In genomic region chr10:98913610-98913960, GRCm38 (mm10) we compare ENCODE assay signal across 8 mouse cellular contexts. TPM values are rescaled to one million over a fixed set of nuclear protein-coding genes. Genes with fewer than 3 reads are reported as not detected.
A peak's percentile ranks its signal among the peaks of the same experiment; 100 is the strongest.
DNase-seq lines count a peak whose midpoint lies in the region; ATAC-seq and TF ChIP-seq lines count a peak whose summit lies in the region.

No protein-coding gene starts in this region.

- no peaks in the 10 kb centered on the region for H3K36me3 ChIP-seq in heart, embryonic 13.5 days
- no peaks in the 10 kb centered on the region for H3K36me3 ChIP-seq in CH12.LX (replicated peaks in 1 of 2; ENCODE audit: control insufficient read depth in 1 of 2, insufficient read depth in 1 of 2, low read length in 1 of 2)
- no peaks in the 10 kb centered on the region for H3K36me3 ChIP-seq in forebrain, embryonic 13.5 days (ENCODE audit: poor library complexity, severe bottlenecking)
- no peaks in the 10 kb centered on the region for H3K36me3 ChIP-seq in liver, embryonic 15.5 days (replicated peaks)

- ATAC-seq in heart, embryonic 13.5 days (ENCODE audit: extremely low read depth, insufficient number of reproducible peaks, low FRiP score, low TSS enrichment), result no peak
- no peak for ATAC-seq in forebrain, embryonic 13.5 days
- ATAC-seq in liver, embryonic 15.5 days (ENCODE audit: insufficient read depth), result no peak; the same call in 1 of the 2 replicates

- H3K9ac ChIP-seq in heart, embryonic 13.5 days, result peak overlapping the region; percentile 90
- H3K9ac ChIP-seq in CH12.LX (ENCODE audit: insufficient read depth, low read depth), result peak overlapping the region; percentile 91
- peak overlapping the region; percentile 65 for H3K9ac ChIP-seq in forebrain, embryonic 13.5 days
- H3K9ac ChIP-seq in liver, embryonic 15.5 days, result peak overlapping the region; percentile 97

- H3K9me3 ChIP-seq in heart, embryonic 13.5 days, result no peaks in the 10 kb centered on the region
- no peaks in the 10 kb centered on the region for H3K9me3 ChIP-seq in CH12.LX (replicated peaks; ENCODE audit: low read length)
- no peaks in the 10 kb centered on the region for H3K9me3 ChIP-seq in forebrain, embryonic 13.5 days (replicated peaks)
- no peaks in the 10 kb centered on the region for H3K9me3 ChIP-seq in liver, embryonic 15.5 days (replicated peaks)

- TF ChIP-seq RAD21 in CH12.LX (IDR thresholded peaks at IDR 0.05; ENCODE audit: low read depth, low read length), result no peak

- peak overlapping the region; percentile 71 for H3K4me2 ChIP-seq in heart, embryonic 13.5 days
- H3K4me2 ChIP-seq in CH12.LX (ENCODE audit: insufficient read depth, low read depth, poor library complexity, severe bottlenecking), result peak overlapping the region; percentile 19; the same call in 1 of the 2 replicates
- H3K4me2 ChIP-seq in forebrain, embryonic 13.5 days, result peak overlapping the region; percentile 75
- H3K4me2 ChIP-seq in liver, embryonic 15.5 days, result peak overlapping the region; percentile 97

- peaks cover 27% of the 10 kb centered on the region for H3K79me2 ChIP-seq in CH12.LX (replicated peaks; ENCODE audit: control insufficient read depth, extremely low read depth, insufficient read depth, poor library complexity, severe bottlenecking)

- WGBS in heart, embryonic 13.5 days, result under 1% methylated on average over 18 of the region's 19 CpGs
- WGBS in forebrain, embryonic 13.5 days, result 0% methylated on average over 18 of the region's 19 CpGs
- WGBS in liver, embryonic 15.5 days (ENCODE audit: insufficient replicate concordance), result 1% methylated on average over 19 of the region's 19 CpGs

- H3K27ac ChIP-seq in heart, embryonic 13.5 days (replicated peaks), result peak overlapping the region; percentile 100
- H3K27ac ChIP-seq in CH12.LX (ENCODE audit: insufficient read depth, low read depth), result peak overlapping the region; percentile 90
- peak overlapping the region; percentile 59; the same call in 1 of the 2 replicates for H3K27ac ChIP-seq in forebrain, embryonic 13.5 days
- peak overlapping the region; percentile 98 for H3K27ac ChIP-seq in liver, embryonic 15.5 days (replicated peaks)

- no peak for DNase-seq in heart, postnatal 25 days (ENCODE audit: low spot score)
- DNase-seq in CH12.LX (ENCODE audit: extremely low read depth), result no peak
- DNase-seq in cerebellum, adult 18-20 months, result no peak
- no peak for DNase-seq in ovary, postnatal 36 days (ENCODE audit: low spot score)
- no peak for DNase-seq in frontal cortex, adult 2 months (ENCODE audit: extremely low spot score in 1 of 2, low spot score in 1 of 2)

- intact Hi-C loops in heart, postnatal 25 days (cut with DNase I), result loop anchor here (2.0 to 5.0 kb wide), 5 partner anchors 59 to 421 kb away; partner anchors contain the start of genes Galnt4 and Poc1b

- no peaks in the 10 kb centered on the region for H3K27me3 ChIP-seq in heart, embryonic 13.5 days (replicated peaks)
- no peaks in the 10 kb centered on the region for H3K27me3 ChIP-seq in CH12.LX (replicated peaks)
- H3K27me3 ChIP-seq in forebrain, embryonic 13.5 days, result no peaks in the 10 kb centered on the region
- H3K27me3 ChIP-seq in liver, embryonic 15.5 days, result no peaks in the 10 kb centered on the region

- peaks cover 24% of the 10 kb centered on the region for H3K4me1 ChIP-seq in heart, embryonic 13.5 days
- peaks cover 2 to 15% of the 10 kb centered on the region in 2 experiments; a peak in 3 of 4 replicates for H3K4me1 ChIP-seq in CH12.LX (ENCODE audit: control insufficient read depth in 1 of 2, insufficient read depth in 2 of 2)
- H3K4me1 ChIP-seq in forebrain, embryonic 13.5 days, result peaks cover 12% of the 10 kb centered on the region
- H3K4me1 ChIP-seq in liver, embryonic 15.5 days (replicated peaks), result peaks cover 29% of the 10 kb centered on the region

- TF ChIP-seq EP300 in CH12.LX (IDR thresholded peaks at IDR 0.05; ENCODE audit: low read length), result no peak

- no peak for TF ChIP-seq POLR2A in CH12.LX (IDR thresholded peaks at IDR 0.05; ENCODE audit: low read depth, low read length)

- H3K4me3 ChIP-seq in heart, embryonic 13.5 days, result peak overlapping the region; percentile 98
- H3K4me3 ChIP-seq in CH12.LX (replicated peaks in 1 of 3; ENCODE audit: low read depth in 2 of 3, low read length in 2 of 3, poor library complexity in 1 of 3), result peak overlapping the region; percentile 63 to 97 (median 76)
- H3K4me3 ChIP-seq in forebrain, embryonic 13.5 days, result peak overlapping the region; percentile 90
- H3K4me3 ChIP-seq in liver, embryonic 15.5 days (replicated peaks), result peak overlapping the region; percentile 99

- no peak for TF ChIP-seq CTCF in CH12.LX (conservative IDR thresholded peaks at IDR 0.05 in 1 of 2, IDR thresholded peaks at IDR 0.05 in 1 of 2; ENCODE audit: low read depth in 2 of 2, low read length in 2 of 2)

- dilution Hi-C loops in CH12.LX (cut with MboI; ENCODE audit: extremely low pct_ligation_motif_present, extremely low pct_unique_long_range_greater_than_20kb, low sequenced_read_pairs), result no loop called here

- in situ Hi-C loops in CH12.LX (cut with MboI; ENCODE audit: low pct_ligation_motif_present, low pct_unique_long_range_greater_than_20kb, low sequenced_read_pairs), result loop anchor here (5.0 to 25.0 kb wide), 2 partner anchors 71 to 174 kb away; no protein-coding TSS in a partner anchor

TF ChIP-seq in CH12.LX, 34 proteins besides CTCF, POLR2A, EP300 and RAD21:
- TF ChIP-seq POLR2AphosphoS2 (IDR thresholded peaks at IDR 0.05; ENCODE audit: low read depth, low read length) (no peak), CHD2 (IDR thresholded peaks at IDR 0.05; ENCODE audit: low read length) (no peak), ZNF384 (IDR thresholded peaks at IDR 0.05; ENCODE audit: low read depth, low read length) (peak; percentile 94), RCOR1 (conservative IDR thresholded peaks at IDR 0.05; ENCODE audit: low read depth, low read length) (no peak), E2F4 (IDR thresholded peaks at IDR 0.05; ENCODE audit: insufficient replicate concordance, low read depth, low read length) (no peak), JUN (IDR thresholded peaks at IDR 0.05; ENCODE audit: insufficient read depth, low read depth, low read length) (no peak), MYC (IDR thresholded peaks at IDR 0.05; ENCODE audit: low read depth, low read length) (no peak)

RNA-seq across cellular contexts. Expression of gene Atp2b1, which starts 0.6 kb away (rescaled TPM):
- polyA plus RNA-seq in heart, embryonic 13.5 days (2015; fragmentation: Nextera tagmentation; extraction: Ambion mirVana), result 82.8 and 91.1 TPM in 2 replicates
- total RNA-seq in heart, postnatal 25 days (2021), result 10 to 100 TPM; 67.8 to 71.3 TPM
- total RNA-seq in CH12.LX (2012; rRNA removed) (29.8 and 31.7 TPM in 2 replicates), CH12.LX (2014; rRNA removed) (21.2 and 25.0 TPM in 2 replicates)
- 41.7 and 49.7 TPM in 2 replicates for polyA plus RNA-seq in CH12.LX (2012; ENCODE audit: insufficient read length, low read depth)
- polyA plus RNA-seq in forebrain, embryonic 13.5 days (2015; fragmentation: Nextera tagmentation; extraction: Ambion mirVana), result 103 and 112 TPM in 2 replicates
- 30.9 and 33.3 TPM in 2 replicates for polyA plus RNA-seq in liver, embryonic 15.5 days (2015; fragmentation: Nextera tagmentation; extraction: Ambion mirVana)
- polyA plus RNA-seq in frontal cortex, adult 2 months (2012; rRNA removed), result 352 and 359 TPM in 2 replicates

Comparison
In these comparisons a context has a peak if more than half of its experiments do, and no peak if none do; other contexts are left out.
1. H3K4me2 ChIP-seq: peak in every context shown above with its lines; median percentile 97 in liver, embryonic 15.5 days; 75 in forebrain, embryonic 13.5 days; 71 in heart, embryonic 13.5 days; 19 in CH12.LX.